Mouse (Mus musculus) CH12.LX (cell line): ENCODE measurements at regions not wholly inside any gene's neighbourhood (a gene's known extent, or its start where the extent isn't known, plus 50 kb on each side); places are given as distances from the start of the nearest gene placed in this dataset.

Source experiments
- CTCF ChIP-seq, 2 experiments: IDR thresholded peaks in 1 of 2; conservative IDR thresholded peaks in 1 of 2; 2 replicates each; pipeline ENCODE4 v1.5.1; 2011 to 2012; ENCODE audit warnings: low read depth in 2 of 2, low read length in 2 of 2, improper control_type of control experiment in 1 of 2, inconsistent platforms in 1 of 2, mild to moderate bottlenecking in 1 of 2, moderate library complexity in 1 of 2
- EP300 ChIP-seq: IDR thresholded peaks from 2 replicates; pipeline ENCODE4 v1.6.1; 2011; ENCODE audit warnings: low read length, improper control_type of control experiment
- ETS1 ChIP-seq: conservative IDR thresholded peaks from 2 replicates; pipeline ENCODE4 v1.6.1; 2012; ENCODE audit warnings: low read depth, mild to moderate bottlenecking, inconsistent platforms, low read length, improper control_type of control experiment, moderate library complexity
- GABPA ChIP-seq: IDR thresholded peaks from 2 replicates; pipeline ENCODE4 v1.6.1; 2012; ENCODE audit warnings: low read depth, low read length, improper control_type of control experiment, inconsistent platforms; ENCODE audit not compliant: insufficient replicate concordance
- HCFC1 ChIP-seq: IDR thresholded peaks from 2 replicates; pipeline ENCODE4 v1.6.1; 2012; ENCODE audit warnings: low read depth, mild to moderate bottlenecking, inconsistent platforms, low read length, improper control_type of control experiment
- MAFK ChIP-seq: IDR thresholded peaks from 2 replicates; pipeline ENCODE4 v1.6.1; 2011; ENCODE audit warnings: low read length, improper control_type of control experiment; ENCODE audit not compliant: insufficient replicate concordance
- POLR2A ChIP-seq: IDR thresholded peaks from 2 replicates; pipeline ENCODE4 v1.6.1; 2011; ENCODE audit warnings: low read depth, mild to moderate bottlenecking, improper control_type of control experiment, low read length
- RAD21 ChIP-seq: IDR thresholded peaks from 2 replicates; pipeline ENCODE4 v1.6.1; 2011; ENCODE audit warnings: low read depth, mild to moderate bottlenecking, low read length, improper control_type of control experiment, moderate library complexity
- SMC3 ChIP-seq: IDR thresholded peaks from 2 replicates; pipeline ENCODE4 v1.6.1; 2011; ENCODE audit warnings: low read depth, low read length, improper control_type of control experiment
- USF1 ChIP-seq: IDR thresholded peaks from 2 replicates; pipeline ENCODE4 v1.6.1; 2014; ENCODE audit warnings: low read depth, mild to moderate bottlenecking, inconsistent platforms, low read length, improper control_type of control experiment

DNA sequence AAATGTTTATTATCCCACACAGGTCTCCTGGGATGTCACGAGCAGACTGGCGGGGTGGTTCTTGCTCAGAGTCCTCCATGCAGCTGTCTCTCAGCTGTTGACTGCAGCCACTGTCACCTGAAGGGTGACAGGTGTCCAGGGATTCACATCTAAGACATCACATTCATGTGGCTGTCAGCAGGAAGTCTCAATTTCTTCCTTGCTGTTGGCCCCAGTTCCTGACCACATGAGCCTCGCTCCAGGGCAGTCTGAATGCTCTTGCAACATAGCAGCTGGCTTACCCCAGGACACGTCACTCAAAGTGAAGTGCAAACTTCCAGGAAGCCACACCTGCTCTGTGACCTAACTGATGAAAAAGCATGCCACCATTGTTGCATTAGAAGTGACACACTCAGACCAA lies 402.5 kb downstream of the Sorl1 start:
- no peak for TF ChIP-seq CTCF (conservative IDR thresholded peaks at IDR 0.05 in 1 of 2, IDR thresholded peaks at IDR 0.05 in 1 of 2; ENCODE audit: low read depth in 2 of 2, low read length in 2 of 2)
- no peak for TF ChIP-seq EP300
- TF ChIP-seq RAD21, result no peak
- TF ChIP-seq POLR2A, result no peak
- no peak for TF ChIP-seq GABPA
- no peak for TF ChIP-seq HCFC1
- no peak for TF ChIP-seq ETS1
- no peak for TF ChIP-seq USF1
- no peak for TF ChIP-seq MAFK
- no peak for TF ChIP-seq SMC3
